Mouse (Mus musculus): Measurements from ENCODE around the gene Lrp1. TPM values are rescaled to one million over a fixed set of nuclear protein-coding genes. Genes with fewer than 3 reads are reported as not detected.

The Lrp1 gene
- polyA plus RNA-seq, 1 experiment from 2014 or later, result 440 TPM

- H3K36me3 ChIP-seq (ENCODE audit: inconsistent target), result peaks cover 39% of the 10 kb centered on the region
These were observed 120.9 kb downstream of the Lrp1 start for GRCm38 (mm10) chr10:127500042-127500441.

DNA sequence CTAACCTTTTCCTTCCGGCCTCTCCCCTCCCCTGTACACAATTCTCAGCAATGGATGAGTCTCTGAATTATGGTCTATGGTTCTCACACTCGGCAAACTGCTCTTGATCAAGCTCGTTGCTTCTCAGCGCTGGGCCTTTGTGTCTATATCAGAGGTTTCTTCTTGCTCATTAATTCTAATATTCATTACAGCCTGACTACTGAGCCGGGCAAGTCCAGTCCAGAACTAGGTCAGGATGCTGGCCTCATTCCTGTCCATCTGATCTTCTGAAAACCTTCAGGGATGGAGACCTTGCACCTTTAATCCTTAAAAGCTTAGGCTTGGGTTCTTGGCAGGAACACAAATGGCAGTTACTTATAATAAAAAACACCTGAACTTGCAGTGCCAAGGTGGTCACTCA is 121.4 kb downstream of the Lrp1 start:
- WGBS (ENCODE audit: missing documents), result 91% methylated on average over 5 of the region's 5 CpGs
- H3K79me2 ChIP-seq (ENCODE audit: inconsistent target), result no peaks in the 10 kb centered on the region
- no peak overlapping the region for H3K4me3 ChIP-seq (ENCODE audit: inconsistent target)
- no peak overlapping the region for H3K27ac ChIP-seq
- H3K36me3 ChIP-seq (ENCODE audit: inconsistent target), result peaks cover 44% of the 10 kb centered on the region

More at GRCm38 (mm10) chr10:127500042-127500441, 120.9 kb downstream of the Lrp1 start:
- Histone ChIP-seq H3K79me2 (ENCODE audit: inconsistent target) (no peaks in the 10 kb centered on the region), H3K27ac (no peak overlapping the region), H3K4me3 (ENCODE audit: inconsistent target) (no peak overlapping the region)
- WGBS (ENCODE audit: missing documents), result 91% methylated on average over 4 of the region's 4 CpGs

DNA sequence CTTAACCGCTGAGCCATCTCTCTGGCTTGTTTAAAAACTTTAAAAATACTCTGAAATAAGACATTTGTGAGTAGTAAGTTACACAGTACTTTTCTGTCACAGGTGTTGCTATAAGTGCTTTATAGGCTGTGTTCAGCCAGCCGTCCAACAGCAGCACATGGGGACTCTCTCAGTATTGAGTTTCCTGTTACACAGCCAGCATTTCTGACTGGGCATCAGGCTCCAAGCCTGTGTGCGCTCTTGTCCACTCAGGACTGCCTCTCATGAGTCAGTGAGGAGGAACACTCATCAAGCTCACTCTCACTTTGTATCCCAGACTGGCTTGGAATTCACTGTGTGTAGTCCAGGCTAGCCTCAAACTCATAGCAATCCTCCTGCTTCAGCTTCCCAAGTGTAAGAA is 124.8 kb downstream of the Lrp1 start:
- H3K36me3 ChIP-seq (ENCODE audit: inconsistent target), result peaks cover 73% of the 10 kb centered on the region
- H3K79me2 ChIP-seq (ENCODE audit: inconsistent target), result no peaks in the 10 kb centered on the region
- H3K4me3 ChIP-seq (ENCODE audit: inconsistent target), result no peak overlapping the region
- H3K27ac ChIP-seq, result no peak overlapping the region
- WGBS (ENCODE audit: missing documents), result 100% methylated on average over 3 of the region's 3 CpGs

DNA sequence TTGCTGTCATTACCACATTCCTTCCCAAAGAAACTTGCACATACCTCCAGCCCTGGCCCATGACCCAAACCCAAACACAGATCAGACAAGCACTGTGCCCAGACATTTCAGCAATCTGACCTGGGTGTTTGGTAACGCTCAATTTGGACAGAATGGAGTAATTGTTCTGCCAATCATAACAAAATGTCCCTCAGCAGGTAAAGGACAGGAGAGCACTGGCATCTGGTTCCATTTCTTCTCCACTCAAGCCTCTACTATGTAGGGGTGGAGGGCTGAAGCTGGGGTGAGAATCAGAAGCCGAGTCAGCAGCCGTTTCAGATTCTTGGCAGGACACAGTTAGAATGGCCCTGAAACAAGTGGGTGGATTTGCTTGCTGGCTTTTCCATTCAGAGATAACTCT is 128.8 kb downstream of the Lrp1 start:
- 98% methylated on average over 3 of the region's 3 CpGs for WGBS (ENCODE audit: missing documents)
- Histone ChIP-seq H3K27ac (no peak overlapping the region), H3K79me2 (ENCODE audit: inconsistent target) (no peaks in the 10 kb centered on the region), H3K4me3 (ENCODE audit: inconsistent target) (no peak overlapping the region), H3K36me3 (ENCODE audit: inconsistent target) (peaks cover 93% of the 10 kb centered on the region)

DNA sequence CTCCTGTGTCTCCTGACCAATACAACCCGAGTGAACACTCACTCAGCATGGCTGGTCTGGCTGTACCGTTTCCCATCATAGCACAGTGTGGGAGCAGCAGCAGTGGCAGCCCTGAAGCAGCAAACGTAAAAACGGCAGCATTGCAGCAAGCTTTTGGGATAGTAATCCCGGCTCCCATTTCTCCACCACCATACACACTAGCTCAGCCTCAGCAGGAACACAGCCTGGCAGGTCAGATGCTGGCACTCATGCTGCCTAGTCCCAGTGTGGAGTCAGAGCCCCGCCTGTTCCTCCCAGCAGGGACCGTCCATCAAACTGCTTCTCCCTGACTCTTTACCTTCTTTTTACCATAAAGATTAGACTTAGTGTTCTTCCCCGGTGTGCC is 129.8 kb downstream of the Lrp1 start:
- WGBS (ENCODE audit: missing documents), result 91% methylated on average over 8 of the region's 8 CpGs
- peaks cover 85% of the 10 kb centered on the region for H3K36me3 ChIP-seq (ENCODE audit: inconsistent target)
- no peak overlapping the region for H3K4me3 ChIP-seq (ENCODE audit: inconsistent target)
- no peak overlapping the region for H3K27ac ChIP-seq
- H3K79me2 ChIP-seq (ENCODE audit: inconsistent target), result no peaks in the 10 kb centered on the region

GRCm38 (mm10) chr10:127490160-127491127 is 130.5 kb downstream of the Lrp1 start:
- no peak overlapping the region for H3K4me3 ChIP-seq (ENCODE audit: inconsistent target)
- no peaks in the 10 kb centered on the region for H3K79me2 ChIP-seq (ENCODE audit: inconsistent target)
- H3K36me3 ChIP-seq (ENCODE audit: inconsistent target), result peaks cover 85% of the 10 kb centered on the region
- no peak overlapping the region for H3K27ac ChIP-seq
- WGBS (ENCODE audit: missing documents), result 98% methylated on average over 18 of the region's 18 CpGs

DNA sequence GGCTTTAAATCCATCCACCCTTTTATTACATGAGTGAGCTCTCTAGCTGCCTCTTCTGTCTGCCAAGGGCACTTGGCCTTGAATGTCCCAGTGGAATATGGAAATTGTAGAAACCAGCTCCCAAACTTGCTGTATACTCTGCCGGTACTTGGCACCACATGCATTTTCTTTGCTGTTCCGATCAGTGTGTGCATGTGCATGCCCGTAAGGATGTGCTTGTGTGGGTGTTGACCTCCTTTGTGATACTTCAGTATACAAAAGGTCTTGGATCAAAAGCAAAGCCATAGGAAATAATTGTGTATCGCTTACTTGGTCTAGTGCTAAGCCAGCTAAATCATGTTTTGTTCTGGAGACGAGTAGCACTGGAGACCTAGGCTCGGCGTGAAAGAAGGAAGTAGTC is 132.1 kb downstream of the Lrp1 start:
- Histone ChIP-seq H3K79me2 (ENCODE audit: inconsistent target) (no peaks in the 10 kb centered on the region), H3K36me3 (ENCODE audit: inconsistent target) (peaks cover 79% of the 10 kb centered on the region)
- 89% methylated on average over 7 of the region's 7 CpGs for WGBS (ENCODE audit: missing documents)

More for the DNA sequence above, 132.1 kb downstream of the Lrp1 start:
- Histone ChIP-seq H3K4me3 (ENCODE audit: inconsistent target) (no peak overlapping the region), H3K27ac (no peak overlapping the region)

Other genes starting within 250 kb of the Lrp1 start
- gene R3hdm2, start 240.8 kb downstream of the Lrp1 start, polyA plus RNA-seq (2018), result 68.8 to 168 TPM (median 68.9 TPM) in 3 replicates
- 0.09 to 0.59 TPM in 2 of 3 replicates, not detected in the other for gene Stac3, start 119.5 kb downstream of the Lrp1 start, polyA plus RNA-seq (2018)
- not detected in 3 replicates for gene Ndufa4l2, start 106.2 kb downstream of the Lrp1 start, polyA plus RNA-seq (2018)
- 14.8 to 30.5 TPM (median 16.0 TPM) in 3 replicates for gene Shmt2, start 98.7 kb downstream of the Lrp1 start, polyA plus RNA-seq (2018)
- gene Nxph4, start 86.6 kb downstream of the Lrp1 start, polyA plus RNA-seq (2018), result not detected in 3 replicates
- 122 to 141 TPM (median 128 TPM) in 3 replicates for gene Stat6, start 21.8 kb upstream of the Lrp1 start, polyA plus RNA-seq (2018)
- 2.7 to 5.4 TPM (median 4.6 TPM) in 3 replicates for gene Nemp1, start 45.8 kb upstream of the Lrp1 start, polyA plus RNA-seq (2018)
- gene Nab2, start 47.4 kb upstream of the Lrp1 start, polyA plus RNA-seq (2018), result 28.7 to 37.7 TPM (median 31.1 TPM) in 3 replicates
- 0.11 TPM in 1 of 3 replicates, not detected in the others for gene Myo1a, start 84.0 kb upstream of the Lrp1 start, polyA plus RNA-seq (2018)
- not detected in 3 replicates for gene Tac2, start 103.3 kb upstream of the Lrp1 start, polyA plus RNA-seq (2018)
- gene Zbtb39, start 118.4 kb upstream of the Lrp1 start, polyA plus RNA-seq (2018), result 3.1 to 3.8 TPM (median 3.4 TPM) in 3 replicates
- gene Gpr182, start 130.6 kb upstream of the Lrp1 start, polyA plus RNA-seq (2018), result 0.03 TPM in 1 of 3 replicates, not detected in the others
- gene Rdh1, start 138.6 kb upstream of the Lrp1 start, polyA plus RNA-seq (2018), result 0.03 TPM in 1 of 3 replicates, not detected in the others
- gene Rdh16f1, start 138.6 kb upstream of the Lrp1 start, polyA plus RNA-seq (2018), result not detected in 3 replicates
- gene Rdh9, start 155.2 kb upstream of the Lrp1 start, polyA plus RNA-seq (2018), result 0.13 to 0.16 TPM in 2 of 3 replicates, not detected in the other
- gene Rdh16, start 180.0 kb upstream of the Lrp1 start, polyA plus RNA-seq (2018), result not detected in 3 replicates
- gene Rdh19, start 228.8 kb upstream of the Lrp1 start, polyA plus RNA-seq (2018), result not detected in 3 replicates
- gene Rdh16f2, start 245.3 kb upstream of the Lrp1 start, polyA plus RNA-seq (2018), result not detected in 3 replicates

Measured in macrophage (primary cell).